Mouse (Mus musculus) layer of hippocampus, adult 6 months (tissue): ENCODE measurements around the gene Pde6h. TPM values are rescaled to one million over a fixed set of nuclear protein-coding genes. Genes with fewer than 3 reads are reported as not detected.

Experiments
- long read RNA-seq, 2 experiments: library from polyadenylated mRNA; unstranded; transcript quantifications; one replicate each; pipeline ENCODE4 v2.0.0; 2019 to 2020
- polyA plus RNA-seq: library from polyadenylated mRNA; unstranded; fragments of <200 nt; fragmentation: Nextera tagmentation; gene quantifications from 2 replicates; pipeline ENCODE4 v1.2.3, GENCODE M21; 2021

The Pde6h gene
- 0.33 and 0.51 TPM in 2 replicates for polyA plus RNA-seq
- long read RNA-seq, experiment 1: 0 reads
- long read RNA-seq, experiment 2, partial matches to known transcripts: 0 of 4 reads
- long read RNA-seq, experiment 2, other reads (novel, unspliced or antisense): 4 of 4 reads

DNA sequence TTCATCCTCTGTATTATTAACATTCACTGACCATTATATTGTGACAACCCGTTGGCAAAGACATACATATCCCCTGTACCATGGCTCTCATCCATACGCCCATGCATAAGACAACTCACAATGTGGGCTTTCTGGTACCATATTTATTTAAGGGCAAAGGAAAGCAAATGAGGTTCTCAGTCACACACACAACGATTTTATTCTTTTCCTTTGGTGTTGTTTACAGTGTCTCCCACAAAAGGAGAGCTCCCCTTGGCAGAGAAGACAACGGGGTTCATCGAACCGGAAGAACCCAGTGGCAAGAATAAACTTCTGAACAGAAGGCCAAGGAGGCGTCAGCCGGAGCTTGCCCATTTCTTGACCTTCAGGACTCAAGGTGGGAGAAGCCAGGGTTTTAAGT is at the start of gene Pde6h:
TSS of gene Pde6h (plus strand) at position 301 of the 400 bp plus-strand sequence.

DNA sequence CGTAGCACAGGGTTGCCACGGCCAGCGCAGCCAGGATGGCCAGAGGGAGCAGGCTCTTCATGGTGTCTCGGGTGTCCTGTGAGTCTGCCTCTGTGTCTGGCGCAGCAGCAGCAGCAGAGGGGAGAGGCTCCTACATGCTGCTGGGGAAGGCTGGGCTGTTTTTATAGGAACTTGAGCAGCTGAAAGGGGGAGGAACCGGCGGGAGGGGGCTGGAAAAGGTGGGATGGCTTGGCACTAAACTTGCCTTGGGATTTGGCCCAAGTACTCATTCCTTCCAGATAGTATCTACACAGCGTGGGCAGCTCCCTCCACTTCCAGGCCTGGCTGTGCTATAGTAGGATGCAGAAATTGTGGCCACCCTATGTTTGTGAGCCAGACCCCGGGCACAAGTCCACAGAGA is 48.0 kb upstream of the Pde6h start, which contains the start of gene Mgp:
TSS of gene Mgp (minus strand) at position 154 of the 400 bp plus-strand sequence.

GRCm38 (mm10) chr6:136922080-136922479 is 1.6 kb upstream of the Pde6h start, which contains the start of gene Erp27:
Gene Erp27 (minus strand): TSS chr6:136922180.

GRCm38 (mm10) chr6:136941051-136942021 is 17.7 kb downstream of the Pde6h start, which contains the start of gene Arhgdib:
Gene Arhgdib (minus strand): TSS chr6:136941899.

Other genes starting within 250 kb of the Pde6h start
- 0.04 and 0.05 TPM in 2 replicates for gene Gucy2c, start 142.1 kb upstream of the Pde6h start, polyA plus RNA-seq
- gene Hist4h4, start 119.4 kb upstream of the Pde6h start, polyA plus RNA-seq: 0.08 and 0.10 TPM in 2 replicates
- gene H2afj, start 115.6 kb upstream of the Pde6h start, polyA plus RNA-seq: 223 and 234 TPM in 2 replicates
- 4.6 and 6.7 TPM in 2 replicates for gene BC049715, start 96.2 kb upstream of the Pde6h start, polyA plus RNA-seq
- 40.5 and 46.6 TPM in 2 replicates for gene Wbp11, start 95.6 kb upstream of the Pde6h start, polyA plus RNA-seq
- 8.7 and 9.6 TPM in 2 replicates for gene Smco3, start 88.4 kb upstream of the Pde6h start, polyA plus RNA-seq
- not detected in 2 replicates for gene Art4, start 66.1 kb upstream of the Pde6h start, polyA plus RNA-seq
- gene Mgp, start 48.0 kb upstream of the Pde6h start, polyA plus RNA-seq: 66.6 and 72.6 TPM in 2 replicates
- 0.55 and 0.62 TPM in 2 replicates for gene Erp27, start 1.7 kb upstream of the Pde6h start, polyA plus RNA-seq
- 19.7 and 20.4 TPM in 2 replicates for gene Arhgdib, start 18.1 kb downstream of the Pde6h start, polyA plus RNA-seq
- gene Rerg, start 246.7 kb downstream of the Pde6h start, polyA plus RNA-seq: 28.4 and 32.8 TPM in 2 replicates